Comparison of ENCODE assay signal across 8 mouse cellular contexts in the genomic region with DNA sequence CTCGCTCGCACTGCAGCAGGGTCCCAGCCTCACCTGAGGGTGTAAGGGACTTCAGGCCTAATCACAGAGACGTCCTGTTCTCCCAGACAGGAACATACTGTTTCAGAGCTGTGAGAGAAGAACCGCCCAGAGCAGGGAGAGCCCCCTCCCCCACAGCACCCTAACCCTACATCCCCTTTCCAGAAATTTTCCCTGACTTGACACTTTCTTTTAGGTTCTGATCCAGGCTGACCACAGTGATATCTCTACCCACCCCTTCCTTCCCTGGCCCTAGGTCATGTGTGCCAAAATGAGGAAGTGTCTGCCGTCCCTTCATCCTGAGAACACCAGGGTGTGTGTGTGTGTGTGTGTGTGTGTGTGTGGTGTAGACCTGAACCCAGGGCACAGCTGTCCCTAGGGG. TPM values are rescaled to one million over a fixed set of nuclear protein-coding genes. Genes with fewer than 3 reads are reported as not detected.
DNase-seq lines count a peak whose midpoint lies in the region; ATAC-seq and TF ChIP-seq lines count a peak whose summit lies in the region.

A gene (minus strand): TSS at position 255 of the 400 bp plus-strand sequence.

- H3K9me3 ChIP-seq in lung, embryonic 15.5 days, result no peaks in the 10 kb centered on the region

- no peak within 1 kb of the TSS for H3K4me2 ChIP-seq in lung, embryonic 15.5 days

- TF ChIP-seq POLR2A in cortical plate, adult 2 months (IDR thresholded peaks at IDR 0.05; ENCODE audit: extremely low read depth, insufficient read depth, low read length), result 0 out of 2 replicates have a peak, but pooled peaks have one; percentile 25

- H3K4me3 ChIP-seq in lung, embryonic 15.5 days, result no peak within 1 kb of the TSS
- H3K4me3 ChIP-seq in cortical plate, adult 2 months (ENCODE audit: insufficient read depth, low read length), result peak within 1 kb of the TSS; percentile 9; the same call in 1 of the 2 replicates

- 39% methylated on average over 5 of the region's 5 CpGs for WGBS in lung, embryonic 15.5 days

- H3K4me1 ChIP-seq in lung, embryonic 15.5 days, result no peaks in the 10 kb centered on the region
- no peaks in the 10 kb centered on the region for H3K4me1 ChIP-seq in cortical plate, adult 2 months (ENCODE audit: control insufficient read depth, insufficient read depth, low read length)

- no peak within 1 kb of the TSS for H3K27ac ChIP-seq in lung, embryonic 15.5 days
- H3K27ac ChIP-seq in cortical plate, adult 2 months (ENCODE audit: insufficient read depth, low read length), result peak within 1 kb of the TSS; percentile 12

- no peak for ATAC-seq in lung, embryonic 15.5 days (ENCODE audit: borderline replicate concordance, extremely low read depth, low FRiP score, low TSS enrichment)

- DNase-seq in lung, postnatal 10 days, result no peak
- peak; percentile 23 to 31 for DNase-seq in heart, postnatal 14 days
- peak in 1 of 2 experiments; percentile 60 for DNase-seq in left cerebral cortex, postnatal 10 days (ENCODE audit: extremely low spot score in 1 of 2, low spot score in 2 of 2)
- DNase-seq in skeletal muscle tissue, adult 2 months (ENCODE audit: low read depth, low spot score), result peak; percentile 58
- no peak for DNase-seq in urinary bladder, postnatal 25 days (ENCODE audit: low spot score)
- no peak for DNase-seq in embryo, embryonic 9.5 days (ENCODE audit: extremely low spot score)

- H3K36me3 ChIP-seq in lung, embryonic 15.5 days, result no peaks in the 10 kb centered on the region

- TF ChIP-seq CTCF in cortical plate, adult 2 months (IDR thresholded peaks at IDR 0.05; ENCODE audit: extremely low read depth, insufficient read depth, low read length), result no peak

- peaks cover 58% of the 10 kb centered on the region for H3K27me3 ChIP-seq in lung, embryonic 15.5 days

- intact Hi-C loops in heart, postnatal 14 days (cut with DNase I), result no loop called here
- intact Hi-C loops in left cerebral cortex, postnatal 10 days (cut with DNase I), result loop anchor here (5.0 to 10.0 kb wide), 2 partner anchors 89 to 412 kb away; no protein-coding TSS in a partner anchor

- H3K9ac ChIP-seq in lung, embryonic 15.5 days, result no peak within 1 kb of the TSS

RNA-seq across cellular contexts. Expression of the gene that starts here (rescaled TPM):
- 22.1 and 24.6 TPM in 2 replicates for polyA plus RNA-seq in lung, embryonic 15.5 days (2015; fragmentation: Nextera tagmentation; extraction: Ambion mirVana)
- polyA plus RNA-seq in cortical plate, adult 2 months (2012; rRNA removed), result 86.9 and 92.7 TPM in 2 replicates
- total RNA-seq in heart, postnatal 14 days (2021), result 10 to 100 TPM; 34.9 to 36.4 TPM
- 10 to 100 TPM; 30.0 to 36.2 TPM for total RNA-seq in left cerebral cortex, postnatal 10 days (2021)

Comparison
In these comparisons a context has a peak if more than half of its experiments do, and no peak if none do; other contexts are left out.
1. DNase-seq: peak in heart, postnatal 14 days (2 of 2) and skeletal muscle tissue, adult 2 months (single experiment); none in lung, postnatal 10 days (single experiment), urinary bladder, postnatal 25 days (single experiment) and embryo, embryonic 9.5 days (single experiment).